Mouse (Mus musculus) heart, embryonic 14.5 days (tissue): ENCODE results near the gene Arhgef2. TPM values are rescaled to one million over a fixed set of nuclear protein-coding genes. Genes with fewer than 3 reads are reported as not detected.
A peak's percentile ranks its signal among the peaks of the same experiment; 100 is the strongest.

Source experiments
- ATAC-seq: fragments of 200-750 bp; cut with Nextera tagmentation; 2 replicates; pipeline ENCODE4 v1.8.0; 2017; ENCODE audit warnings: low read depth, moderate TSS enrichment; ENCODE audit not compliant: insufficient number of reproducible peaks, insufficient read depth, low FRiP score
- H3K27ac ChIP-seq, 2 experiments: fragments of 200-500 bp in 1 of 2; fragments of 300-500 bp in 1 of 2; sonication (generic) in 1 of 2; replicated peaks in 1 of 2; 2 replicates each; pipeline ENCODE4 v1.5.1; 2012 to 2014; ENCODE audit warnings: low read depth in 2 of 2, low read length in 2 of 2, control low read depth in 1 of 2, mild to moderate bottlenecking in 1 of 2, mixed read lengths in 1 of 2; ENCODE audit not compliant: control insufficient read depth in 1 of 2, insufficient read depth in 1 of 2
- H3K27me3 ChIP-seq: fragments of 300-500 bp; sonication (generic); 2 replicates; pipeline ENCODE4 v1.6.1; 2014; ENCODE audit warnings: mild to moderate bottlenecking, low read length, control low read depth; ENCODE audit not compliant: control insufficient read depth, insufficient read depth
- H3K36me3 ChIP-seq: fragments of 300-500 bp; sonication (generic); 2 replicates; pipeline ENCODE4 v1.6.1; 2014; ENCODE audit warnings: mild to moderate bottlenecking, control low read depth, low read length, mixed read lengths; ENCODE audit not compliant: control insufficient read depth, insufficient read depth
- H3K4me1 ChIP-seq, 2 experiments: fragments of 200-500 bp in 1 of 2; fragments of 300-500 bp in 1 of 2; sonication (generic) in 1 of 2; 2 replicates each; pipeline ENCODE4 v1.6.1; 2012 to 2014; ENCODE audit warnings: low read length in 2 of 2, control low read depth in 1 of 2, mixed read lengths in 1 of 2; ENCODE audit not compliant: control insufficient read depth in 2 of 2, insufficient read depth in 2 of 2
- H3K4me2 ChIP-seq: fragments of 300-500 bp; sonication (generic); 2 replicates; pipeline ENCODE4 v1.6.1; 2014; ENCODE audit warnings: mild to moderate bottlenecking, low read length
- H3K4me3 ChIP-seq, 2 experiments: fragments of 200-500 bp in 1 of 2; fragments of 300-500 bp in 1 of 2; sonication (generic) in 1 of 2; 2 replicates each; pipeline ENCODE4 v1.5.1; 2012 to 2014; ENCODE audit warnings: low read length in 2 of 2, mild to moderate bottlenecking in 2 of 2, control low read depth in 1 of 2, low read depth in 1 of 2, moderate library complexity in 1 of 2; ENCODE audit not compliant: control insufficient read depth in 1 of 2, insufficient read depth in 1 of 2
- H3K9ac ChIP-seq: fragments of 300-500 bp; sonication (generic); 2 replicates; pipeline ENCODE4 v1.6.1; 2014; ENCODE audit warnings: mild to moderate bottlenecking, low read length
- H3K9me3 ChIP-seq: fragments of 300-500 bp; sonication (generic); 2 replicates; pipeline ENCODE4 v1.6.1; 2016; ENCODE audit warnings: low read length, control low read depth; ENCODE audit not compliant: control insufficient read depth
- WGBS: fragments of 180-500 bp; shearing (Covaris S2); extraction: QIAGEN DNeasy Blood & Tissue Kit; methylation state at CpG from one replicate; pipeline ENCODE4 v1.1.7; 2014; 5-methylcytosine and 5-hydroxymethylcytosine counted together
- polyA plus RNA-seq: library from polyadenylated mRNA; unstranded; fragments of >200 nt; fragmentation: Nextera tagmentation; extraction: Ambion mirVana; gene quantifications from 2 replicates; pipeline ENCODE4 v1.2.1, GENCODE M21; 2014

Arhgef2 gene
- polyA plus RNA-seq, 1 experiment from 2014 or later: 94.2 TPM

GRCm38 (mm10) chr3:88615902-88616391 is 10.2 kb downstream of the Arhgef2 start:
- H3K9ac ChIP-seq: peak overlapping the region; percentile 60
- WGBS: 50% methylated on average over 9 of the region's 9 CpGs
- no peaks in the 10 kb centered on the region for H3K36me3 ChIP-seq
- H3K27me3 ChIP-seq: no peaks in the 10 kb centered on the region
- H3K4me2 ChIP-seq: peak overlapping the region; percentile 44
- peak overlapping the region in 1 of 2 experiments; percentile 8; a peak in 1 of 4 replicates for H3K4me3 ChIP-seq
- ATAC-seq: 0 out of 2 replicates have a peak, but pooled peaks have one; percentile 35
- peak overlapping the region; percentile 64 to 71 for H3K27ac ChIP-seq
- H3K4me1 ChIP-seq: peaks cover 41 to 55% of the 10 kb centered on the region in 2 experiments
- H3K9me3 ChIP-seq: no peaks in the 10 kb centered on the region

DNA sequence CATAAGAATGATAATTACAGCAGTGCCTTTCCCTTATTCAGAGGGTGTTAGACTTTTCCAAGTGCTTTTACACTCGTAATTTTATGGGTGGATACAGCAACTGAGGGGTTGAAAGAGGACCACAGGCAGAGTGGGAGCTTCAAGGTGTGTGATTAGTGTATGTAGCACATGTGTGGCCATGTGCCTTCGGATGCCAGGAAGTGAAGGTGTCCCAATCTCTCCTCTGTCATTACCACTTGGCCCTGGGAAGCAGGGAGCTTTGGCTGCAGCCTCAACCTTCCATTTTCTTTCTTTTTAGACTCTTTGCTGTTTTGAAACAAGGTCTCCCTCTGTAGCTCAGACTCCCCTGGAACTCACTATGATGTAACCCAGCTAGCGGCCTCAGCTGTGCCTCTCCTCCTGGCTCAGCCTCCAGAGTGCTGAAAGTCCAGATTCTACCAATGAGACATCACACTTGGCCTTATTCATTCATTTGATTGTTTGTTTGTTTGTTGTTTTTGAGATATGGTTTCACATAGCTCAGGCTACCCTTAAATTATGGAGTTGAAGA is 11.3 kb downstream of the Arhgef2 start:
- Histone ChIP-seq H3K27ac (peak overlapping the region; percentile 29 to 71; a peak in 2 of 4 replicates), H3K4me1 (peaks cover 41 to 55% of the 10 kb centered on the region in 2 experiments), H3K27me3 (no peaks in the 10 kb centered on the region), H3K9me3 (no peaks in the 10 kb centered on the region), H3K9ac (peak overlapping the region; percentile 12; the same call in 1 of the 2 replicates), H3K4me2 (peak overlapping the region; percentile 44), H3K36me3 (no peaks in the 10 kb centered on the region), H3K4me3 (peak overlapping the region; percentile 8 to 19)
- 73% methylated on average over 3 of the region's 3 CpGs for WGBS
- no peak for ATAC-seq

- peaks cover 41 to 55% of the 10 kb centered on the region in 2 experiments for H3K4me1 ChIP-seq
- no peaks in the 10 kb centered on the region for H3K27me3 ChIP-seq
- no peaks in the 10 kb centered on the region for H3K9me3 ChIP-seq
- H3K9ac ChIP-seq: peak overlapping the region; percentile 5; the same call in 1 of the 2 replicates
- ATAC-seq: no peak
- peak overlapping the region in 1 of 2 experiments; percentile 56; a peak in 2 of 4 replicates for H3K27ac ChIP-seq
- no peaks in the 10 kb centered on the region for H3K36me3 ChIP-seq
- 65% methylated on average over 8 of the region's 8 CpGs for WGBS
- peak overlapping the region; percentile 29; the same call in 1 of the 2 replicates for H3K4me2 ChIP-seq
- H3K4me3 ChIP-seq: no peak overlapping the region
These were observed 12.5 kb downstream of the Arhgef2 start for GRCm38 (mm10) chr3:88618074-88618871.

- Histone ChIP-seq H3K4me2 (peak overlapping the region; percentile 77), H3K36me3 (no peaks in the 10 kb centered on the region; the same call in 1 of the 2 replicates), H3K4me3 (peak overlapping the region in 1 of 2 experiments; percentile 89; a peak in 2 of 4 replicates), H3K27me3 (no peaks in the 10 kb centered on the region), H3K4me1 (peaks cover 48 to 63% of the 10 kb centered on the region in 2 experiments), H3K27ac (peak overlapping the region; percentile 56 to 99), H3K9ac (peak overlapping the region; percentile 98), H3K9me3 (no peaks in the 10 kb centered on the region)
- 43% methylated on average over 8 of the region's 9 CpGs for WGBS
- ATAC-seq: no peak
These were observed 13.6 kb downstream of the Arhgef2 start for GRCm38 (mm10) chr3:88619113-88620097.

GRCm38 (mm10) chr3:88620146-88620991 is 14.6 kb downstream of the Arhgef2 start:
- Histone ChIP-seq H3K4me3 (peak overlapping the region; percentile 86 to 89), H3K27me3 (no peaks in the 10 kb centered on the region), H3K9ac (peak overlapping the region; percentile 98), H3K4me1 (peaks cover 54 to 66% of the 10 kb centered on the region in 2 experiments), H3K36me3 (peaks cover 8% of the 10 kb centered on the region), H3K9me3 (no peaks in the 10 kb centered on the region), H3K4me2 (peak overlapping the region; percentile 77), H3K27ac (peak overlapping the region; percentile 82 to 99)
- WGBS: 17% methylated on average over 15 of the region's 15 CpGs
- ATAC-seq: no peak

DNA sequence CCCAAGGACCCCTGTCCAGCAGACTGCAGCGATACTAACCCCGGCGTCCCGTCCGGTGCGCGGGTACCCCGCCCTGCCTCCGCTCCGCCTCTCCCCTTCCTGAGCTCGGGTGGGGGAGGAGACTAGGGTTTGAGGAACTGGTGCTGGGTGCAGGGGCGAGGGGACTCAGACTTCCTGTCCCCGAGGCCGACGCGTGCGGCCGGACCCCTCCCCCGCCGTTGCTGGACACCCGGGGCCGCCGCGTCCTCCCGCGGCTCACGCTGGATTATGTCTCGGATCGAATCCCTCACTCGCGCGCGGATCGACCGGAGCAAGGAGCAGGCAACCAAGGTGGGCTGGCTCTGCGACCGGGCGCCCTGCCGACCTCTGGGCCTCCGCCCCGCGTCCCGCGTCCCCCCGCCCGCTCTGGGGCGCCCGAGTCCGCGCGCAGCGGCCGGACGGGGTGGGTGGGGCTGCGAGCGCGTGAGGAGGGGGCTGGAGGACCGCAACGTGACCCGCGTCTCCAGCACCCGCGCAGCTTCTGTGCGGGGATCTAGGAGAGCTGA is 15.3 kb downstream of the Arhgef2 start:
- peaks cover 53 to 66% of the 10 kb centered on the region in 2 experiments for H3K4me1 ChIP-seq
- H3K9ac ChIP-seq: peak overlapping the region; percentile 98
- H3K27me3 ChIP-seq: no peaks in the 10 kb centered on the region
- under 1% methylated on average over 62 of the region's 64 CpGs for WGBS
- peak; percentile 78 for ATAC-seq
- peak overlapping the region; percentile 82 to 99 for H3K27ac ChIP-seq
- peak overlapping the region; percentile 86 to 89 for H3K4me3 ChIP-seq
- peaks cover 14% of the 10 kb centered on the region for H3K36me3 ChIP-seq
- peak overlapping the region; percentile 77 for H3K4me2 ChIP-seq
- H3K9me3 ChIP-seq: no peaks in the 10 kb centered on the region
